Mouse (Mus musculus): ENCODE measurements around the gene Cptp.

GRCm38 (mm10) chr4:155892017-155892416, 22.8 kb upstream of the Cptp start:
- peak; percentile 71 for TF ChIP-seq POLR2A (IDR thresholded peaks at IDR 0.05; ENCODE audit: low read depth, low read length)
- no peak for TF ChIP-seq CTCF (IDR thresholded peaks at IDR 0.05; ENCODE audit: borderline replicate concordance, insufficient read depth, low read length)

Measured in embryonic fibroblast, embryonic 13.5 days (primary cell).